Mouse (Mus musculus) adrenal gland, adult 10 weeks (tissue): Measurements from ENCODE around the gene Gm9112. TPM values are rescaled to one million over a fixed set of nuclear protein-coding genes. Genes with fewer than 3 reads are reported as not detected.

Experiments used
- polyA plus RNA-seq: library from polyadenylated mRNA; stranded (reverse); fragments of 350-450 nt; fragmentation: Illumina TruSeq; extraction: RNeasy Lipid Tissue Mini Kit (QIAGEN cat#74804); gene quantifications from one replicate; pipeline ENCODE4 v1.2.3, GENCODE M21; 2014; ENCODE audit warnings: low read depth, low replicate concordance

The Gm9112 gene
- polyA plus RNA-seq, result not detected

DNA sequence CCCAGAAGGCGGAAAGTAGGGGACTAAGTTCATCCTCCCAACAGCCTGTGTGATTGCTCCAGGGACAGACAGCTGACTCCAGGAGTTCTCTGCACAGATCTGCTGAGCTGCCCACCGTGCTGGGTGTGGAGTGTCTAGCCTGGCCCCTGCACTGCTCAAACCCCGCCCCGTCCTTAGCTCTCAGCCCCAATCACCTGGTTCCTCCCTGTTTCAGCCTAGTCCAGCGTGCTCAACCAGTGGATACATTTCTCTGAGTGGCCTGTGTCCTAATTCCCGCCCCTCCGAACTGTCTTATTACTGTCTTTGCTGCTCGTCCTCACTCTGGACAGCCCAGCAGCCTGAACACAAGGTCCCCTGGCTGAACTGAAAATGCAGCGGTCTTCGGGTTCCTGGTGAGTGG, at the start of gene Gm9112, which contains the start of gene Dmrtc1b:
Gene Gm9112, minus strand, starts transcription at position 101 of the 400 bp plus-strand sequence.
Gene Dmrtc1b, plus strand, starts transcription at position 331 of the 400 bp plus-strand sequence.

GRCm38 (mm10) chrX:102686872-102687271, 20.6 kb downstream of the Gm9112 start, which contains the start of gene Gm3880:
Gene Gm3880, minus strand, starts transcription at chrX:102686972.

Other genes starting within 250 kb of the Gm9112 start
- gene Hdac8, start 202.3 kb downstream of the Gm9112 start, polyA plus RNA-seq, result 9.2 TPM
- gene Phka1, start 63.4 kb downstream of the Gm9112 start, polyA plus RNA-seq, result 19.1 TPM
- gene Gm3880, start 20.7 kb downstream of the Gm9112 start, polyA plus RNA-seq, result not detected
- gene Dmrtc1b, start 230 bp upstream of the Gm9112 start, polyA plus RNA-seq, result not detected
- not detected for gene Dmrtc1c1, start 95.3 kb upstream of the Gm9112 start, polyA plus RNA-seq
- not detected for gene Dmrtc1c2, start 147.0 kb upstream of the Gm9112 start, polyA plus RNA-seq
- not detected for gene 1700031F05Rik, start 160.3 kb upstream of the Gm9112 start, polyA plus RNA-seq
- gene Dmrtc1a, start 201.1 kb upstream of the Gm9112 start, polyA plus RNA-seq, result 2.8 TPM
- gene 1700011M02Rik, start 201.3 kb upstream of the Gm9112 start, polyA plus RNA-seq, result not detected
- gene 1700018G05Rik, start 220.7 kb upstream of the Gm9112 start, polyA plus RNA-seq, result not detected